Mouse (Mus musculus): ENCODE measurements around the gene Zfp148.
A peak's percentile ranks its signal among the peaks of the same experiment; 100 is the strongest.

The Zfp148 gene

GRCm38 (mm10) chr16:33379944-33380881 is at the start of gene Zfp148:
Zfp148 (plus strand) TSS chr16:33380836.
- peak; percentile 94 to 95 for DNase-seq

GRCm38 (mm10) chr16:33333015-33333414 is 47.6 kb upstream of the Zfp148 start:
- DNase-seq, result peak; percentile 43 to 57

- peak; percentile 84 to 88 for DNase-seq
Measured at GRCm38 (mm10) chr16:33337177-33337576, 43.5 kb upstream of the Zfp148 start.

GRCm38 (mm10) chr16:33337681-33338080 is 43.0 kb upstream of the Zfp148 start:
- DNase-seq, result no peak

GRCm38 (mm10) chr16:33338492-33338891 is 42.1 kb upstream of the Zfp148 start:
- no peak for DNase-seq

- no peak for DNase-seq
Measured at GRCm38 (mm10) chr16:33339476-33339875, 41.2 kb upstream of the Zfp148 start.

- DNase-seq, result no peak
Measured at GRCm38 (mm10) chr16:33342356-33342755, 38.3 kb upstream of the Zfp148 start.

GRCm38 (mm10) chr16:33343106-33343505 is 37.5 kb upstream of the Zfp148 start:
- peak in 1 of 2 experiments; percentile 59 for DNase-seq

- no peak for DNase-seq
Measured at GRCm38 (mm10) chr16:33343601-33344000, 37.0 kb upstream of the Zfp148 start.

- DNase-seq, result no peak
Measured at GRCm38 (mm10) chr16:33344379-33344778, 36.3 kb upstream of the Zfp148 start.

- peak in 1 of 2 experiments; percentile 24 for DNase-seq
Measured at GRCm38 (mm10) chr16:33344875-33345274, 35.8 kb upstream of the Zfp148 start.

GRCm38 (mm10) chr16:33346376-33346775 is 34.3 kb upstream of the Zfp148 start:
- DNase-seq, result no peak

- no peak for DNase-seq
Measured at GRCm38 (mm10) chr16:33347134-33347533, 33.5 kb upstream of the Zfp148 start.

GRCm38 (mm10) chr16:33357805-33358204 is 22.8 kb upstream of the Zfp148 start:
- DNase-seq, result no peak

GRCm38 (mm10) chr16:33365772-33366171 is 14.9 kb upstream of the Zfp148 start:
- DNase-seq, result no peak

GRCm38 (mm10) chr16:33368632-33369031 is 12.0 kb upstream of the Zfp148 start:
- no peak for DNase-seq

- no peak for DNase-seq
Measured at GRCm38 (mm10) chr16:33370836-33371235, 9.8 kb upstream of the Zfp148 start.

- DNase-seq, result no peak
Measured at GRCm38 (mm10) chr16:33372611-33373010, 8.0 kb upstream of the Zfp148 start.

- DNase-seq, result no peak
Measured at GRCm38 (mm10) chr16:33373326-33373725, 7.3 kb upstream of the Zfp148 start.

- DNase-seq, result no peak
Measured at GRCm38 (mm10) chr16:33376266-33376665, 4.4 kb upstream of the Zfp148 start.

- peak; percentile 53 to 71 for DNase-seq
Measured at GRCm38 (mm10) chr16:33379219-33379943, 1.3 kb upstream of the Zfp148 start.

- peak; percentile 30 to 51 for DNase-seq
Measured at GRCm38 (mm10) chr16:33380882-33381613, 412 bp downstream of the Zfp148 start.

All from kidney, postnatal 25 days (tissue).